8 mouse cellular contexts compared by ENCODE assay signal in the genomic region with DNA sequence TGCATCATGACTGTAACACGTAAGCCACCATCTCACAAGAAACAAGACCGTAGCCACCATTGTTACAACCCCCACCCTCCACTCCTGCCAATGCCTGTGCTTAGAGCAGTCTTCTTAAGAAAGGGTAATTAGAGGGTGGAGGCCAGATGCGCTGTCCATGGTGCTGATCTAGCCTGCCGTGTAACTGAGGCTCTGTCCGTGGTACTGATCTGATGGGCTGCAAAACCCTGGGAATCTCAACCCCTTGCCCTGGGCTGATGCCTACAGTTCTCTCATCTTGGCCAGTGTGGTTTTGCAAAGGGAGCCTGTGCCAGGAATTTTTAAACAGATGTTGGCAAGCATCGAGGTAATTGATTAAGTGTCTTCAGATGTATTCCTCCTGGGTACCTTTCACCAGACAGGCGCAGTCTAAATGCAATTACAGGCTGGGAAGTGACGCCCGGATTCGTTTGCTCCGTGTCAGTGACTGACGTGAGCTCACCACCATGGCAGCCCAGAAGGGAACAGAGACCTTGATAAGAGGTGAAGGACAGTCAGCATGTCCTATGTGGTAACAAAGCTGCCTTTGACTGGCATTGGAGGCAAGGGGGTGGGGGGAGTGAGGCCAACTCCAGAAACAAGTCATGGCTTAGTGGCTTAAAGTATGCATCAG.
A peak's percentile ranks its signal among the peaks of the same experiment; 100 is the strongest.
DNase-seq lines count a peak whose midpoint lies in the region; ATAC-seq and TF ChIP-seq lines count a peak whose summit lies in the region.

No protein-coding gene starts in this region.

- no peak overlapping the region for H3K9ac ChIP-seq in forebrain, embryonic 12.5 days
- no peak overlapping the region for H3K9ac ChIP-seq in stomach, postnatal 0 days (ENCODE audit: low read length)

- no peaks in the 10 kb centered on the region for H3K9me3 ChIP-seq in forebrain, embryonic 12.5 days
- no peaks in the 10 kb centered on the region for H3K9me3 ChIP-seq in stomach, postnatal 0 days (ENCODE audit: control insufficient read depth, low read length)

- TF ChIP-seq EP300 in stomach, postnatal 0 days (optimal IDR thresholded peaks at IDR 0.05): no peak

- peak; percentile 48 to 64 for DNase-seq in cerebellum, postnatal 10 days
- DNase-seq in cerebellum, adult 8-10 months: no peak
- DNase-seq in WW6 (ENCODE audit: low read depth, low spot score): peak; percentile 49
- DNase-seq in kidney, adult 8-10 months: peak; percentile 25 to 68
- peak; percentile 75 for DNase-seq in lung, postnatal 36 days
- peak; percentile 85 for DNase-seq in stomach, postnatal 0 days (ENCODE audit: low spot score)
- no peak for DNase-seq in natural killer cell, adult 2 months (ENCODE audit: low spot score in 2 of 2)

- H3K27me3 ChIP-seq in forebrain, embryonic 12.5 days: peaks cover 12% of the 10 kb centered on the region
- no peaks in the 10 kb centered on the region for H3K27me3 ChIP-seq in stomach, postnatal 0 days (ENCODE audit: control insufficient read depth, insufficient read depth, low read length)

- H3K36me3 ChIP-seq in forebrain, embryonic 12.5 days (replicated peaks): no peaks in the 10 kb centered on the region
- H3K36me3 ChIP-seq in stomach, postnatal 0 days (ENCODE audit: control insufficient read depth, insufficient read depth, low read length): no peaks in the 10 kb centered on the region

- no peak overlapping the region for H3K4me3 ChIP-seq in forebrain, embryonic 12.5 days (replicated peaks)
- H3K4me3 ChIP-seq in stomach, postnatal 0 days (ENCODE audit: low read depth, low read length): no peak overlapping the region

- TF ChIP-seq CTCF in stomach, postnatal 0 days (IDR thresholded peaks at IDR 0.05; ENCODE audit: low read depth): peak; percentile 15; the same call in 1 of the 2 replicates

- no peak overlapping the region for H3K27ac ChIP-seq in forebrain, embryonic 12.5 days
- H3K27ac ChIP-seq in stomach, postnatal 0 days (replicated peaks): no peak overlapping the region

- ATAC-seq in forebrain, embryonic 12.5 days (ENCODE audit: low FRiP score): 0 out of 2 replicates have a peak, but pooled peaks have one; percentile 23
- ATAC-seq in stomach, postnatal 0 days (ENCODE audit: low FRiP score, low TSS enrichment): peak; percentile 73

- 39% methylated on average over 12 of the region's 12 CpGs for WGBS in forebrain, embryonic 12.5 days
- WGBS in stomach, postnatal 0 days: 44% methylated on average over 12 of the region's 12 CpGs

- peaks cover 9% of the 10 kb centered on the region for H3K4me1 ChIP-seq in forebrain, embryonic 12.5 days
- H3K4me1 ChIP-seq in stomach, postnatal 0 days (replicated peaks; ENCODE audit: control insufficient read depth, insufficient read depth): no peaks in the 10 kb centered on the region

- H3K4me2 ChIP-seq in forebrain, embryonic 12.5 days: no peak overlapping the region
- no peak overlapping the region for H3K4me2 ChIP-seq in stomach, postnatal 0 days (replicated peaks; ENCODE audit: low read depth)

Comparison
In these comparisons a context has a peak if more than half of its experiments do, and no peak if none do; other contexts are left out.
1. DNase-seq: peak in cerebellum, postnatal 10 days (2 of 2), WW6 (single experiment), kidney, adult 8-10 months (2 of 2), lung, postnatal 36 days (single experiment) and stomach, postnatal 0 days (single experiment); none in cerebellum, adult 8-10 months (single experiment) and natural killer cell, adult 2 months (0 of 2).